Mouse (Mus musculus) adrenal gland (tissue): ENCODE measurements around the gene Nfat5.

Experiments used
- intact Hi-C: fragments of 180-260 bp; cut with DNase I; formaldehyde crosslinking; loops from one replicate; pipeline ENCODE4 v1.15.1; 2025
- long read RNA-seq, 2 experiments: library from polyadenylated mRNA; unstranded; transcript quantifications; one replicate each; pipeline ENCODE4 v2.0.0; 2020; ENCODE audit warnings: borderline replicate concordance in 1 of 2; ENCODE audit not compliant: insufficient replicate concordance in 1 of 2

Nfat5 gene
- long read RNA-seq, experiment 1, partial matches to known transcripts: 1 of 17 reads
- long read RNA-seq, experiment 1, other reads (novel, unspliced or antisense): 16 of 17 reads
- long read RNA-seq, experiment 2, partial matches to known transcripts: 2 of 15 reads
- long read RNA-seq, experiment 2, other reads (novel, unspliced or antisense): 13 of 15 reads

DNA sequence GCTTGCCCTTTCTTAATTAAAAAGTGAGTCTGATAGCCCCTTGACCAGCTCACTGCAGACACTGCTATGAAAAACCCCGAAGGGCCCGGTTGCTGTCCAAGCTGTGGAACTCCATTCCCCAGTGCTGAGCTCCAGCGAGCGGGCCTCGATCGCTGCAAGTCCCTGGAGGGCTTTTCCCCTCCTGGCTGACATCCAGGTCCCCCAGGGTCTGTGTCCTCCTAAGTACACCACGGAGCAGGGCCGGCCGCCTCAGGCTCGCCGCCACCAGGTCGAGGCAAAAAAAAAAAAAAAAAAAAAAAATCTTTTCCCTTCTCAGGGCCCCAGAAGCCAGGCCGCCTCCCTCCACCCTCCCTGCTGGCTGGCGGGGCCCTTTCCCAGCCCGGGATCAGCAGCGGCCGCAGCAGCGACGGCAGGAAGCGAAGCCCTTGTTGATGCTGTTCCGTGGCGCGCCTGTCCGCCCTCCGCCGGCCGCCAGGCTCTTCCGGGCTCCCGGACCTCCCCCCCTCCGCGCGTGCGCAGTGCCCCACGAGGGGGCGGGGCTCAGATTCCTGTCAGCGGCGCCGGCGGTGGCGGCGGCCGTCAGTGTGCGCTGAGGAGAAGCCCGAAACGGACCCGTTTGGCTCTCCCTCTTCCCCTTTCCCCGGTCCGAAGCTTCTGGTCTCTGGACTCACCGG lies at the start of gene Nfat5:
Gene Nfat5, plus strand, starts transcription at position 543 of the 674 bp plus-strand sequence.
- intact Hi-C loops: loop anchor here (10.0 kb wide), 1 partner anchor 68 kb away; no protein-coding TSS in a partner anchor

DNA sequence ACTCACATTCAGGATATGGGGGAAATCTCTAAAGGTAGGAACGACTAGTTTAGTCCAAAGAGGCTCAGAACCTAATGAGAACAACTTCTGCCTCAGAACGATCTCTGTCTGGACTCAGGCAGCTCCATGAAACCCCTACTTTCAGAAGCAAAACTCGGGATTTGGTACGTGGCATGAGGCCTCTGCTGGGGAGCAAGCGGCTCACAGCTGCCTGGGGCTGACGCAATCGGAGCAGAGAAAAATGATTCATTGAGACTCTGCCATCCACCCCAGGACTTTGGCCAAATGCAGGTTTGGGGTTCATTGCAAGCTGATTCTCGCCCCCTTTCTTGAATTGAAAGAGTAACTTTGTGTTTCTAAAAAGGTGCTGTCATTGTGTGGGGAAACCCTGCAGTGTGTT lies 49.1 kb upstream of the Nfat5 start:
- intact Hi-C loops: no loop called here

- intact Hi-C loops: no loop called here
Observed at GRCm38 (mm10) chr8:107248456-107248855, 44.8 kb upstream of the Nfat5 start.

DNA sequence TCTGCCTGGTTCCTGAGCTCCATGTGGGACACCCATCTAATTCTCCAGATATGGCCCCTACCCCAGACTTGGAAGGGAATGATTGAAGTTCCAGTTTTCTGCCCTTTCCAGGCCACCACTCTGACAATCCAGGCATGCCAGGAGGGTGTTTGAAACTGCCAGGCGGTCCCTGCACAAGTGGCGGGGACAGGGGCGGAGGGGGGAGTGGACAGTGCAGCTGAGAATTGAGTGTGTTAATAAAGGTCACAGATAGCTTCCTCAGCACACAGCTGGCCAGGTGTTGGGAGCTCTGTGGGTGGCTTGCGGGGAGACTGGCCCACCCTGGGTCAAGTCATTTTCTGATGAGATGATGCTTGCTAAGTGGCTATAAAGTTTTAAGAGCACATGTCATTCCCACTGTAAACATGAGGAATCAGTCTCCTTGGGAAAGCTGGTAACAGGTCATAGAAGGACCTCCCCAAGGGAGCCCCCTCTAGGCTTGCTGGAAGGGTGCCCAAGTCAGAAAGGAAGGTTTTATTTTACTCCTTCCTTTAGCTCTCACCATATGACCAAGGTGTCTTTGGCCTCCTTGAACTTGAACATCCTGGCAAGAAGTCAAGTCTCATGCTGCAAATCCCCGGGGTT lies 41.7 kb upstream of the Nfat5 start:
- intact Hi-C loops: no loop called here

DNA sequence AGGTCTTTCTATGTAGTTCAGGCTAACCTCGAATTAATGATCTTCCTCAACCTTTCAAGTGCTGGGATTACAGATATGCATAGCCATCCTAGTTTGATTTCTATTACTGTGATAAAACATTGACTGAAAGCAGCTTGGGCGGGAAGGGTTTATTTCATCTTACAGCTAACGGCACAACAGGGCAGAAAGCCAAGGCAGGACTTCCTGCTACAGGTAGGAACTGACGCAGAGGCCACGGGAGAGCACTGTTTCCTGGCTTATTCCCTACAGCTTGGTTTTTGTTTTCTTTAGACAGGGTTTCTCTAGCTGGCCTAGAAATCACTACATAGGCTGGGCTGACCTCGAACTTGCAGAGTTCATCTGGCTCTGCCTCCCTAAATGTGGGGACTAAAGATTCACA lies 40.1 kb upstream of the Nfat5 start:
- intact Hi-C loops: no loop called here

- intact Hi-C loops: no loop called here
Observed at GRCm38 (mm10) chr8:107254403-107254802, 38.9 kb upstream of the Nfat5 start.

DNA sequence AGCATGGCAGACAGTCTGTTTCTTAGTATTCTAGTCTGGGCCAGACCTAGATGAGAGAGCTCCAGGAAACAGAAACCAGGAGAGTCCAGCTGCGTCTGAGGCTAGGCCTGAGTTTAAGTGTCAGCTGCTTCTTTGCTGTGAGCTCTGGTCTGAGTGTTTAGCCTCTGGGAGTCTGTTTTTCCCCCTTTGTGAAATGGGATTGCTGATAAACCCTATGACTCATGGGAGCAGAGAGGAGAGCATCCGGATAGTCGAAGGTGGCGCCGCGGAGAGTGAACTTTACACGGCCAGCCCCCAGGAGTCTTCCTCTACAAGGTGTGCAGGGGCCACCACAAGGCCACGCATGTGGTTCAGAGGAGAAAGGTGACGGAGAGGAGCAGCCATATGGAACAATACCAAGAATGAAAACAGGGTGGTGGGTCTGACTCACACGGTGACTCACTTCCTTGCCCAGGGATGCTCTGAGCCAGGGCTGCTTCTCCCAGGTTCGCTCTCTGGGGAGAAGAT lies 38.3 kb upstream of the Nfat5 start:
- intact Hi-C loops: no loop called here

GRCm38 (mm10) chr8:107257223-107257622 lies 36.0 kb upstream of the Nfat5 start:
- intact Hi-C loops: no loop called here

DNA sequence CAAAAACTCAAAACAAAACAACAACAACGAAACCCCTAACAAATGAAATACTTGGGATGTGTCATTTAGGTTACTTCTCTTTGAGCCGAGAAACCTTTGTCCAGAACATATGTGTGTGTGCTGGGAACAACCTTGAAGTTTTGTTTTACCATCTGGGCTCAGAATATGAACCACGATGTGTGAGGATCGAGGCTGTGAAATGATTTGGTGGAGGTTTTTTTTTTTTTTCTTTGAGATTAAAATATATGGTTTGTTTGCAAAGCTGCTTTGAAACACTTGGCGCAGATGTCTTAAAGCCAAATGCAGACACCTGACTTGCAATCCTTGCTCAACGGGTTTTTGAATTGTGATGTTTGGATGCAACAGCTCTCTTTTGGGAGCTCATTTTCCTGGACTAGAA lies 33.1 kb upstream of the Nfat5 start:
- intact Hi-C loops: no loop called here

GRCm38 (mm10) chr8:107261172-107261571 lies 32.1 kb upstream of the Nfat5 start:
- intact Hi-C loops: no loop called here

DNA sequence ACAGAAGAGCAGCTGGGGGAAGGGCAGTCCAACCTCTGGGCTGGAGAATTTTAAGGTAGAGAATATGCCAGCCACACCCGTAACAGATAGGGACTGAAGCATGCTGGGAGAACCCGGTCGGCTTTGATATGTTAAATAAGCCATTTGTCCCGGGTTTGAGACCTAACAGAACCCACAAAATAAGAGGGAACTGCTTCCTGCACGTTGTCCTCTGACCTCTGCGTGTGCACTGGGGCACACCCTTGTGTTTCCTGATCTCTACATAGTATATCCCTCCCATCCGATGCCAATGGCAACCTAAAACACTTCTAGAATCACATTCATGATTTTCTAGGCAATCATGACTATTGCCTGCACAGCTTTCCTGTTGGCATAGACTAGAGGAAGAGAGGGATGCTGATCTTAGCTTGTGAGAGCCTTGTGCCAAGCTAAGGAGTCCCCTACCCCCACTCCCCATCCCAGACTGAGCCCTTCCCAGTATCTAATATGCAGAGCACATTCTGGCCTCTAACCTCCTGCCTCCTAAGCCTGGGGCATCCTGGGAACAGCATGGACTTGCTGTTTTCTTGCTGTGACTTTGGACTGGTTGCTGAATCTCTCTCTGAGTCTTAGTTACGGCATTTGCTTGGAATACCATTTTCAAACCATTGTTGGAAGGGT lies 31.1 kb upstream of the Nfat5 start:
- intact Hi-C loops: no loop called here

- intact Hi-C loops: no loop called here
Observed at GRCm38 (mm10) chr8:107265811-107266210, 27.5 kb upstream of the Nfat5 start.

- intact Hi-C loops: no loop called here
Observed at GRCm38 (mm10) chr8:107268501-107268900, 24.8 kb upstream of the Nfat5 start.

DNA sequence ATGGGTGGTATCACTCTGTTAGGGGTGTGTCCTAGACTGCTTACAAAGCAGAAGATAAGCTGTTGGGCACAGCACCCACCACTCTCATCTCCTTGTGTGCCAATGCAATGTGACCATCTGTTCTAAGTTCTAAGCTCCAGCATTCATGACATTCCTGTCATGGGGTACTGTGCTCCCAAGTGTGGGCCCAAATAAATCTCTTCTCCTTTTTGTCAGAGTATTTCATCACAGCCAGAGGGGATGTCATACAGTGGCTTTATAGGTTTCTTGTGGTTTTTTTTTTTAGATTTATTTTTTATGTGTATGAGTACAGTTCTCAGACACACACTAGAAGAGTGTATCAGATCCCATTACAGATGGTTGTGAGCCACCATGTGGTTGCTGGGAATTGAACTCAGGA lies 24.1 kb upstream of the Nfat5 start:
- intact Hi-C loops: no loop called here

- intact Hi-C loops: no loop called here
Observed at GRCm38 (mm10) chr8:107269617-107270139, 23.6 kb upstream of the Nfat5 start.

DNA sequence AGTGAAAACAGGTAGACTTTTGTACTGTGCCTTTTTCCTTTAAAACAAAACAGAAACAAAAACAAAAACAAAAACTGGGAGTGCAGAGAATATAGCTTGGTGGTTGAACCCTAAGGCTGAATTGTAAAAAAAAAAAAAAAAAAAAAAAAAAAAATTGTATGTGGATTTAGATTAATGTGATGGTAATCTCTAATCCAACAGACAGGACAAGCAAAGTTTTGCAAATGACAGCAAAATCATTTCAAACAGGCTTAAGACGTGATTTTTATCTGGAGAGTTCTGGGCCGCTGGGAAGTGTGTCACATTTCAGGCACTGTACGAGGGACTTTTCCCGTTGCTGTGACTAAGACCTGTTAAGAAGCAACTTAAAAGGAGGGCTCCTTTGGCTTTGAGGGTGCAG lies 23.0 kb upstream of the Nfat5 start:
- intact Hi-C loops: no loop called here

DNA sequence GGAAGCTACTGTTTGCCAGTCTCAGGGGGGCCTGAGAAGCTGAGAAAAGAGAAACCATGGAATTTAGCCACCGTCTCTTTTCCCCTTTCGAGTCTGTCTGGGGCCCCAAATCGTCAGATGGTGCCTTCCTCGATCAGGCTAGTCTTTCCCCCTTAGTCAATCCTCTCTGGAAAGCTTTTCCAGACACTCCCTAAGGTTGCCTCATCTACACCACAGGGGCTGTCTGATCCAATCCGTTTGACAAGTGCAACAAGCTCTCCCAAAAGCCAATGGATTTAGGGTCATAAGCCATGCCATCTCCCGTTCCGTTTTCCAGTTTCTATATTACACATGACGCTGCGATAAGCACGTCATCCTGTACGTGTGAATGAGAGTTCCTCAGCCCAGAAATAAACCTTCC lies 22.5 kb upstream of the Nfat5 start:
- intact Hi-C loops: no loop called here

GRCm38 (mm10) chr8:107277323-107277883 lies 15.9 kb upstream of the Nfat5 start:
- intact Hi-C loops: no loop called here

DNA sequence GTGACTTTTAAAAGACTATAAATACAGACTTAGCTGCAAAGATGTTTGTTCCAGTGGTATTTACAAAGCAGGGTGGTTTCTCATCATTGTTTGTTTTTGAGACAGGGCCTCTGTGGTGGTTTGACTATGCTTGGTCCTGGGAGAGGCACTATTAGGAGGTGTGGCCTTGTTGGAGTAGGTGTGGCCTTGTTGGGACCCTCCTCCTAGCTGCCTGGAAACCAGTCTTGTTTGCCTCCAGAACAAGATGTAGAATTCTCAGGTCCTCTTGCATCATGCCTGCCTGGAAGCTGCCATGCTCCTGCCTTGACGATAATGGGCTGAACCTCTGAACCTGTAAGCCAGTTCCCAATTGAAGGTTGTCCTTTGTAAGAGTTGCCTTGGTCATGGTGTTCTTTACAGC lies 14.7 kb upstream of the Nfat5 start:
- intact Hi-C loops: no loop called here

- intact Hi-C loops: no loop called here
Observed at GRCm38 (mm10) chr8:107286686-107287085, 6.6 kb upstream of the Nfat5 start.

- intact Hi-C loops: no loop called here
Observed at GRCm38 (mm10) chr8:107287522-107287921, 5.7 kb upstream of the Nfat5 start.
